Mouse (Mus musculus): ENCODE results near the gene Gm10999.
"Not testable (repeated sequence)": the region's sequence is repeated elsewhere in the genome, so short reads cannot be mapped to it uniquely, and the experiment has no call there.

Gene Gm10999

GRCm38 (mm10) chr8:129131561-129131960, at the start of gene Gm10999:
Gene Gm10999 (minus strand): TSS chr8:129131661.
- DNase-seq (ENCODE audit: low spot score), result no peak

GRCm38 (mm10) chr8:129133475-129133874, 2.0 kb upstream of the Gm10999 start:
- DNase-seq (ENCODE audit: low spot score), result no peak

GRCm38 (mm10) chr8:129115761-129116160, 15.7 kb downstream of the Gm10999 start:
- DNase-seq (ENCODE audit: low spot score), result not testable (repeated sequence)

Measured in embryo, embryonic 10 days (tissue).